Mouse (Mus musculus) erythroblast, embryonic 14.5 days (primary cell): ENCODE data around the gene Gm45716.

Experiments used
- GATA1 ChIP-seq: IDR thresholded peaks from 2 replicates; pipeline ENCODE4 v1.6.1; 2012; ENCODE audit warnings: low read length, inconsistent platforms, mixed read lengths
- TAL1 ChIP-seq: IDR thresholded peaks from 3 replicates; pipeline ENCODE4 v1.6.1; 2012; ENCODE audit warnings: low read length, inconsistent platforms, mixed read lengths

DNA sequence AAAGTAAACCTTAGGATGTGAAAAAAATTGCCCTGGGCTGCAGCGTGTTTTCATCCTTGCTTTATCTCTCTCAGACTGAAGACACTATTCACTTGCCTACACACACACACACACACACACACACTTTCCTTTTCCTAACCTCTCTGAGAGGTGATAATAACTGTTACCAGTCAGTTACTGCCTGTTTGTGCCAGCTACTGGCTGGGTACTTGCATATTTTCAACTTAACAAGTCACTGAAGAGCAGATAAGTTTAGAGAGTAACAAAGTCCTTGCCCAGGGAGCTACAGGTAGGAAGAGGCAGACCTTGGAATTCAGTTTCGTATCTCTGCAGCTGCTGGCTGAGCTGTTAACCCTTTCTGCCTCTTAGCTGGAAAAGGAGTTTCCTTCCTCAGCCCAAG is 64.4 kb downstream of the Gm45716 start:
- TF ChIP-seq TAL1 (no peak), GATA1 (no peak)
